Mouse (Mus musculus) E14TG2a.4 (cell line): ENCODE results near the gene Hoxa7.

Experiments used
- CTCF ChIP-seq: conservative IDR thresholded peaks from 2 replicates; pipeline ENCODE4 v1.5.1; 2014; ENCODE audit warnings: low read length
- NANOG ChIP-seq: IDR thresholded peaks from 2 replicates; pipeline ENCODE4 v1.6.1; 2014; ENCODE audit warnings: borderline replicate concordance, low read length, mixed read lengths

DNA sequence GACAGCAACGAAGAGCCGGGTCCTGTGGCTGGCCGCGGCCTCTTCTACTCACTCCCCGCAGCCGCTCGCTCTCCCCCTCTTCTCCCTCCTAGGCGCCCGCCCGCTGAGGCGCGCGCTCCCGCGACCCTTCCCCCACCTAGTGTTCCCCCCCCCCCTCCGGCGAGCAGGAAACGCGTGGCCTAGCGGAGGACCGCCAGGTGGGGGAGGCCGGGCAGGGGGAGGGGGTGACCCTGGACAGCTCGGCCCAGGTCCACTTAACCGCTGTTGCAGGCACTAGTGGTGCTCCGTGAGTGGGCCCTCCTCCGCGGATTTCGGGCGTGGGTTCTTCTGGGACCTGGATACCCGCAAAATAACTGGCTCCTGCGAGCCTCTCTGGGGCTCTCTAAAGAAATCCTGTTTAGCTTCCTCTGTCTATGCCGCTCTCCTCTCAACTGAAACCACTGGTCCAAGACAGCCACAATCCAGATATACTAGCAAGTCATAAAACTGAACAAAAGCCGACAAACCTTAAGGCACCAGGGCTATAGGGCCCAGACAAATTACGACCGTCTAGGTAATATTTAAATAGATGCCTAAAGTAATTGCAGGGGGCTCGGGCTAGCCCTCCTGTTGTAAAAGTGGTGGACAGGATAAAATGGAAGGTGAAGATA lies 9.0 kb upstream of the Hoxa7 start, which contains the start of gene Hoxa9:
- no peak for TF ChIP-seq CTCF
- no peak for TF ChIP-seq NANOG
